Mouse (Mus musculus): ENCODE results near the gene Arl8a.
A peak's percentile ranks its signal among the peaks of the same experiment; 100 is the strongest.
"Not testable (repeated sequence)": the region's sequence is repeated elsewhere in the genome, so short reads cannot be mapped to it uniquely, and the experiment has no call there.

The Arl8a gene

GRCm38 (mm10) chr1:135146077-135146945 is at the start of gene Arl8a:
Gene Arl8a (plus strand): TSS chr1:135146824.
- DNase-seq = peak; percentile 87

- no peak for DNase-seq
Observed at GRCm38 (mm10) chr1:135097441-135097840, 49.2 kb upstream of the Arl8a start.

- DNase-seq = no peak
Observed at GRCm38 (mm10) chr1:135098441-135098840, 48.2 kb upstream of the Arl8a start.

- DNase-seq = no peak
Observed at GRCm38 (mm10) chr1:135100400-135100799, 46.2 kb upstream of the Arl8a start.

- DNase-seq = peak; percentile 29
Observed at GRCm38 (mm10) chr1:135105124-135105523, 41.5 kb upstream of the Arl8a start, which contains the start of gene Lgr6. Gene Lgr6 (minus strand): TSS chr1:135105276.

GRCm38 (mm10) chr1:135105951-135106350 is 40.7 kb upstream of the Arl8a start:
- peak; percentile 83 for DNase-seq

- DNase-seq = peak; percentile 55
Observed at GRCm38 (mm10) chr1:135108611-135109010, 38.0 kb upstream of the Arl8a start.

GRCm38 (mm10) chr1:135110075-135110474 is 36.5 kb upstream of the Arl8a start:
- DNase-seq = peak; percentile 82

- DNase-seq = not testable (repeated sequence)
Observed at GRCm38 (mm10) chr1:135111271-135111670, 35.4 kb upstream of the Arl8a start.

- DNase-seq = peak; percentile 59
Observed at GRCm38 (mm10) chr1:135112661-135113060, 34.0 kb upstream of the Arl8a start.

- no peak for DNase-seq
Observed at GRCm38 (mm10) chr1:135124573-135125363, 21.9 kb upstream of the Arl8a start.

GRCm38 (mm10) chr1:135125990-135126389 is 20.6 kb upstream of the Arl8a start:
- DNase-seq = peak; percentile 44

GRCm38 (mm10) chr1:135126443-135127027 is 20.1 kb upstream of the Arl8a start:
- DNase-seq = no peak

- no peak for DNase-seq
Observed at GRCm38 (mm10) chr1:135128011-135128441, 18.6 kb upstream of the Arl8a start.

- DNase-seq = no peak
Observed at GRCm38 (mm10) chr1:135128986-135129385, 17.6 kb upstream of the Arl8a start.

GRCm38 (mm10) chr1:135129543-135130183 is 17.0 kb upstream of the Arl8a start:
- DNase-seq = no peak

- DNase-seq = no peak
Observed at GRCm38 (mm10) chr1:135130376-135131018, 16.1 kb upstream of the Arl8a start.

GRCm38 (mm10) chr1:135131034-135131433 is 15.6 kb upstream of the Arl8a start:
- peak; percentile 48 for DNase-seq

GRCm38 (mm10) chr1:135131560-135131959 is 15.1 kb upstream of the Arl8a start:
- no peak for DNase-seq

- DNase-seq = peak; percentile 85
Observed at GRCm38 (mm10) chr1:135132473-135132872, 14.2 kb upstream of the Arl8a start, which contains the start of gene Ptpn7. Gene Ptpn7 (plus strand): TSS chr1:135132700.

- no peak for DNase-seq
Observed at GRCm38 (mm10) chr1:135132893-135133369, 13.7 kb upstream of the Arl8a start.

Measured in lung, postnatal 14 days (tissue).